Mouse (Mus musculus): ENCODE results near the gene Snap25. TPM values are rescaled to one million over a fixed set of nuclear protein-coding genes. Genes with fewer than 3 reads are reported as not detected.

The Snap25 gene
- polyA plus RNA-seq (2012; rRNA removed) = 1.6 and 2.3 TPM in 2 replicates

DNA sequence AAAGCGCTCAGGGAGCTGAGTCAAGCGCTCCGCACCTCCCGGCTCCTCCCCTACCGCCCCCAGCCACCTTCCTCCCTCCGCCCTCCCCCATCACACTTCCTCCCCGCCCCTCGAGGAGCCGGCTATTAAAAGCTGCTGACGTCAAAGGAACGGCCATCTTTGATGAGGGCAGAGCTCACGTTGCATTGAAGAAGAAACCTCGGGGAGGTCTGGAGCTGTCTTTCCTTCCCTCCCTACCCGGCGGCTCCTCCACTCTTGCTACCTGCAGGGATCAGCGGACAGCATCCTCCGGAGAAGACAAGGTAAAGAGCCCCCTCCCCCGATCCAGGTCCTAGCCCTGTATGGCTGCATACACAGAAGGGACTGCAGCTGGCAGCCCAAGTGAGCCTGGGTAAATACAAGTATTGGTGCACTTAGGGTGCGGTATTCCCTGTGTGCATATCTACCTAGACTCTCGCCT is at the start of gene Snap25:
Gene Snap25 (plus strand): TSS at position 155 of the 460 bp plus-strand sequence.
- no peak for DNase-seq (ENCODE audit: low spot score)

DNA sequence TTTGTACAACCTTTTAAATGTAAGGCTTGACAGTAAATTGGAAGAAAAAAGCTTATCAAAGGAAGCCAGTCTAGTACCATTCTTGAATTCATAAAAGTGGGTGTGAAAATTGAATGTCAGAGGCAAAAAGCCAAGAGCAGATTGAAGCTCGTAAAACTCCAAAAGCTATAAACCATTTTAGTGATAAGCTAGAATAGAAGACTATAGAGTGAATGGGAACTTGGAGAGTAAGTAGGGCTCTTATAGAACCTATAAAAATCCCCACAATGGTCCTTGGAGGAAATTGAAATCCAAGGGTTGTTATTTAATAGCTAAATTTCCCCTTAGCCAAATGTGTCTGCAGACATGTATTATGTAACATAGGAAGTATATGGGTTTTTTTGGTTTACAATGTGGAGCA is 46.3 kb upstream of the Snap25 start:
- no peak for DNase-seq (ENCODE audit: low spot score)

DNA sequence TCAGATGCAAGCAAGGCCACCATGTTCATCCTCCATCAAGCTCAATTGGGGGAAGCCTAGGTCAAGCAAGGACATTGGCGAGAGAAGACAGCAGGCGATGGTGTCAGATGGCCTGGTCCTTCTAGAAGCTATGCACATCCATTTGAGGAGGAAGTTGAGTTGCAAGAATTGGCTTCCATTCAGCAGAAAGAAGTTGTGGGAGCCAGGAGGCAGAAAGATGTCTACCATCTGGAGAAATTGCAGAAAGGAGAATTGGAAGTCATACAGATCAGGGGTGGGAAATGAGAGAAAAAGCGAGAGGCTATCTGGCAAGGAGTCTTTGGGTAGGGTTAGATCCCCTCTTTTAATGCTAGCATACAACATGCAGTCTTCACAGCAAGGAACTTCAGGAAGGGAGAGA is 44.1 kb upstream of the Snap25 start:
- DNase-seq (ENCODE audit: low spot score) = no peak

DNA sequence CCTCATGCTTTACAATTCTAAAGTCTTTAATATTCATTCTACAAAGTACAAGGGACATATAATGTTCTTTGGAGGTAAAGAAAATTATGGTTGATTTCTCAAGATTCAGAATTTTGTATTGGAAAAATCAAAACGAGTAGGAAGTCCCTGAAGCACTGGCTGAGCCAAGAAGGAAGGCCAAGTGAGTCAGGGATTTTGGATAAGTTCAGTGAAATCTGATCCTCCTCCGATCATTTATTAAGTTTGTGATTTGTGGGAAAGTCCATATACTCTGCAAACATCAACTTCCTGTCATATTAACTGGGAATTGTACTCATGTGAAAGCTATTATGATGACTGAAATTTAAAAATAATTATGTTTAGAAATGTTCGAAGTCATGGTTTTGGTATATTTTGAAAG is 43.6 kb upstream of the Snap25 start:
- DNase-seq (ENCODE audit: low spot score) = no peak

DNA sequence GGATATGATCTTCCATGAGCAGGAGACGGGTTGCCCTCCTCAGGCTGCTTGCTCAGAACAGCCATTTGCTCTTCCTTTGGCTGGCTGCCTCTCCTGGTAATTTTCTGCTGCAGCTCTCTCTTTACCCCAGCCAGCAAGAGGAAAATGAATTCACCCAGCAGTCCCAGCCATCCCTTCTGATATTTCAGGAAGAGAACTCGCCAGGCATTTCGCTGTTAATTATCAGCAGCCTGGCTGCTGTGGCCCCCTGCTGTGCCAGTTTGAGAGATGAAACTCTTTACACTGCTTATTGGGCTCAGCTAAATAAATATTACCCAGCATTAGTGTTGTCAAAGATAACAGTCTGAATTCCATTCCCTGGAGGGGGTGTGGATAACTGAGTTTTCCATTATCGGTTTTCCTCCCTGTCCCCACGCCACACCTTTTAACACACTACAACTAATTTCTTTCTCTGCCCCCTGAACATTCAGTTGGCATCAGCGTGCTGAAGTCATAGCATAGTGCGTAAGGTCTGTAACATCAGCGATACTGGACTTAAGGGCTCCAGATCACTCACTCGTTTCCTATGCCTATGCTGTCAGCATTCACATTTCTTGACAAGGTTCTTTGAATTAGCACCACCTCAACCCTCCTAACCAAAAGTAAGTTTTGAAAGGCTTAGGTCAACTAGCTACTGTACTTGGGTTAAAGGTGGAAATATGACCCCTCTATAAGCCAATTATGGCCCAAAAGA is 42.5 kb upstream of the Snap25 start:
- DNase-seq (ENCODE audit: low spot score) = no peak

DNA sequence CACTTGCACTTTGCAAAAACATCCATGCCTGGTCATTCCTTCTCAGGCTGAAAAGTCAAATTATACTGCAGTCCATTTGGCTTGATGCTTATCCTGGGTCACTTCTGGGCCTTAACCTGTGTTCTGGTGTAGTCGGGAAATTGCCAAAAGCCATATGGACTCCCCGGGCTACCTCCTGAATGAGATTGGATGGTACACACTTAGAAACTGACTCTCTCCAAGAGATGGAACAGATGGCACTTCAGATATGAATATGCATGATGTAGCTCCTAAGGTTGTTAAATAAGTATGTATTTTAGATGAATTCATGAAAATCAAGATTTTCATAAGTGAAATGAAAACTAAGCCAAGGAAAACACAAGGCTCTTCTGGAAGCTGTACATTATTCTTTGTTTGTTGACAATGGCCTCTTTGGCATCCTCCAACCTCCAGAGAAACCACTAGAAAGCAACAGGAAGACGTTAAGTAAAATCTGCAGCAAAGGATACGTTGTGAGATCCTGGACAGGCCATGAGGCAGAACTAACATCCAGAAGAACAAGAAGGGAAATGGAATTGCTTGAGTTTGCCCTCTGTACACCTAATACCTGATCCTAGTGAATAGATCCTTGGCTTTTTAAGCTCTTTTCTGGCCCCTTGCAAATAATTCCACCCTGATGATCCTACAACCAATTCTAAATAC is 39.0 kb upstream of the Snap25 start:
- DNase-seq (ENCODE audit: low spot score) = no peak

DNA sequence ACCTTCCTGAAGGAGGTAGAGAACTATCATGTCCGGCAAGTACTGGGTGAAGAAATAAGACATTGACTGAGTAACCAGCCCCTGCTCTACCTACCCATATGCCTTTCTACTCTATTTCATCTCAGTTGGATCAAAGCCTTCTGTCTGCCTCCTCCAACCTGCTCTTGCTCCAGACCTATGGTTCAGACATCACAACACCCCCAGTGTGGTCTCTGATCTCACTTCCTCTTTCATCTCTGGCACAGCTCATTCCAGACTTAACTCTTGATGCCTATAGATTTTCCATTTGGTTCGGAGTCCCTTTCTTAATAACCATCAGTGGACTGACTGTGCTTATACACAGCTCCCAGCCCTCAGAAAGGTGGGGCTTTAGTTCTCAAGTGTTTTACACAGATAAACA is 37.1 kb upstream of the Snap25 start:
- DNase-seq (ENCODE audit: low spot score) = no peak

DNA sequence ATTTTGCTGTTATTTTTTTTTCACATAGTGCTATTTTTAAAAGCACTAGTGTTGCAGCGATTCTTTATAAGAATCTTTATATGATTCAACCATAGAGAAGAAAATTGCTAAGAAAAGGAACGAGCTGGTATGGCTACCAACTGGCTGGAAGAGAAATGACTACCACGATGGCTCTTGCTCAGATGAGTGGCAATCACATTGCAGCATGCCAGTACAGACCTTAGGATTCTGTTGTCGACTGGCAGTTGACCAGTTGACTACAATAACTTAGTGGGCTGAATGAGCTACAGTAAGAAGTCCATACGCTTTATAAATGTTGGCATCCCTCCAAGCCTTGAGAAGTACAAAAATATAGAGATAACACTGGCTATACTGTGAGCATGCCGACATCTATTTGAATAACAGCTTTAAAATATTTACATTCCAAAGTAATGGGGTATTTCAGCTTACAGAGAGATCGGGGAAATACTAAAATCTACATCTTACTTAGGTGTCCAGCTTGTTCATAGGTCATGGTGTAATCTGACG is 36.3 kb upstream of the Snap25 start:
- DNase-seq (ENCODE audit: low spot score) = no peak

DNA sequence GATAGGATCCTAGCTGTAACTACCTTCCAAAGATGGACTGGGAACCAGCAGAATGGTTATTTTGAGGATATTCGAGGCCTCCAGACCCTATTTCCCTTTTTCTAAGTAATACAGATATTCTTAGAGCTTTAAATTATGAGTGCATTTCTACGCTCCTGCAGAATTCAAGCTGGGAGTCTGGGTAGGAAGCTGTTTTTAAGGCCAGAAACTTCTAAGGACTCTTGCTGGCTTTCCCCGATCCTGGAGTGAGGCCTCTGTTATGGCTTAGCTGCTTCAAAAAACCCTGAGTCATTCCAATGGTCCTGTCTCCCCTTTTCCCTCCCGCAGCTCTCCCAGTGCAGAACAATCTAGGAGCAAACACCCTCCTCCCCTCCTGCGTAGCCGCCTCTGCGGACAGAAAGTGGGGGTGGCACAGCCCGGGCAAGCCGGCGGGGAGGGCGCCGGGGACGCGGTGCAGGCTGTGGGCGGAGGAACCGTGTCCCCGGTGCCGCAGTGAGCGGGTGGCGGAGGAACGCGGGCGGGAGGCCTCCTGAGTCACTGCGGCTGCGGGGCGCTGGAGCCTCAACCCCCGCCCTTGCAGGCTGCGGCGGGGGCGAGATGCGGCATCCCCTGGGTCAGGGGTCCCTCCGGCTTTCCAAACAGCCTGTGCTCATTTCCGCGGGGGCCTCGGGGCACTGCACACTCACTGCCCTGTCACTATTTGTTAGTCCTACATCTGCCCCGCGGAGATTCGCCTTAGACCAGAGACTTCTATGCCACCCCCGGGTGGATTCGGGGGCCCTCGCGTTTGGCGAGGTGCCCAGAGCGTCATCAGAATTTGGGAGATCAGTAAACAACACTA is 34.7 kb upstream of the Snap25 start:
- DNase-seq (ENCODE audit: low spot score) = peak; percentile 87

DNA sequence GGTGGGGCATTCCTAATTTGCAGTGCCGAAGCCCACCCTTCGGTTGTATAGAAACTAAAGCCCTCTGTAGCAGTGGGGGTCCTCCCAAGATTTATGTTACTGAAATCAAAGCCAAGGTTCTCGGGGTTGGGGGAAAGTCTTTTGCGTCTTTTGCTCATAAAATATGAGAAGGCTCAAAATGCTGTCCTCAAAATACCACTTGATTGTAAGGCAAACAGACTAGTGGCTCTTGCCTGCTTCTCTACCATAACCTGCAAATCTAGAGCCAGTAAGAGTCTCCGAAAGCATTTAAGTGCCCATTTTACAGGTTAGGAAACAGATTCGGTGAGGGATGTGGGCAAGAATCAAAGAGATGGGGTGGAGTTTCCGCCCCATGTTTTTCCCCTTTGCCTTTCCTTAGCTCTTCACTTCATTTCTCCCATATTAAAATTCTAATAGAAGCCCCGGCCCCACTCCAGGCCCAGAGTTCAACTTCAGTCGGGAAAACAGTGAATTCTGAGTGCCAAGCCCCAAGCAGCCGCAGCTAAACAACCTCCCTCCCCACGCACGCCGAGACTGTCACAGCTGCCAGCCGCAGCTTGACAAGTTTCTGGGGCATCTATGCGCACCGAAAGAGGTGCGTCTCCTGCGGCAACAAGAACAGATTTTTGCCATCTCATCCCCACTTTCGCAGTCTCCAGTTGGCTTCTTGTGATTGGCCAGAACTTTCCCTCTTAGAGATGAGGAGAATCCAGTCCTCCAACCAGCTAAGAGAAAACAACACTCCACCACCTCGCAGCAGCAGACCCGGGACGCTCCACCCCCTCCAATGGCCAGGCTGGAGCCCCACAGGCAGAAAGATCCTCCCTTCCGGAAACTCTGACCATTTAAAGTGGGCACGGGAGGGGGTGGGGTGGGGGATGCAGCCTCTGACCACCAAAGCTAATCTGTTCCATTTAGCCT is 33.7 kb upstream of the Snap25 start:
- DNase-seq (ENCODE audit: low spot score) = peak; percentile 46

DNA sequence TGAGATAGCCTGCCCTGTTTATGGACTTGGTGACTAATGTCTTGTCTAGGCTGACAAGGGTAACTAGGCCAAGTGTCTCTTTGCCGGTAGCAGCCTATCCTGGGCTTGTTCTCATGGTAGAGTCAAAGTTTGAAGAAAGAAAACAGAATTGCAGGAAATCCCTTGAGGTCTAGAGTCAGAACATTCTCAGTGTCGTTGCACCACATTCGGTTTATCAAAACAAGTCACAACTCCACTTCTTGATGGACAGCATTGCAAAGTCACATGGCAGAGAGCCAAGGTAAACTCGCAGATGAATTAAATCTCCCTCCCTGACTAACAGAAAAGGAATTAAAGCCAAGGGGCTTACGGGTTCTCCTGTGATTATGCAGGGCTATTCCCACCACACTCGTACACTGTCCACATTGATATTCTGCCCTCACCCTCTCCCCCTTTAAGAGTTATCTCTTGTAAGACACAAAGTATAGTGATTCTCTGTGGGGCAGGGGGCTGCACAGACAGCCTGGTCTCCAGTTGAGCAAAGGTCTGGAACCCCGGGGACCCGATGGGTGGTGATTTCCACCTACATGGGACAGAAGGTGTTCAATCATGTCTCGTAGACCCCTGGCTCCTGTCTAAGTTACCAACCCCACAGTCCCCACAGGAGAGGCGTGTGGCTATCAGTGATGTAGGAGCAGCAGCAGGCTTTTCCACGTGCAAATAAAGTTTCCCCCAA is 30.9 kb upstream of the Snap25 start:
- DNase-seq (ENCODE audit: low spot score) = no peak

DNA sequence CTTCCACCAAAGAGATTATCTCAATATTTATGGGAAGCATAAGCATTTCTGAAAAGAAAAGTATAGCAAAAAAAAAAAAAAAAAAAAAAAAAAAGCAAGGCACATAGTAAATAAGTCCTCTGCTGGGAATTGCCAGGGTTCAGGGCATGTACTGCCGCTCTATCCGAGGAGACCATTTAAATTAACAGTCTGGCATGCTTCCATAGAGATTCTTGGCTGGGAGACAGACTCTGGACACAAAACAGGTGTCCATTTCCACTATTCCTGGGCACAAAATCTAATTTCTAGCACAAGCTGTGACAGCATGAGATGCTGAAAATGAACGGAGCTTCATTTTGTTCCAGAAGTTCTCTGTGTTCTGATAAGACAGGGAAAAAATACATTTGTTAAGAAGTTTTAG is 27.1 kb upstream of the Snap25 start:
- no peak for DNase-seq (ENCODE audit: low spot score)

DNA sequence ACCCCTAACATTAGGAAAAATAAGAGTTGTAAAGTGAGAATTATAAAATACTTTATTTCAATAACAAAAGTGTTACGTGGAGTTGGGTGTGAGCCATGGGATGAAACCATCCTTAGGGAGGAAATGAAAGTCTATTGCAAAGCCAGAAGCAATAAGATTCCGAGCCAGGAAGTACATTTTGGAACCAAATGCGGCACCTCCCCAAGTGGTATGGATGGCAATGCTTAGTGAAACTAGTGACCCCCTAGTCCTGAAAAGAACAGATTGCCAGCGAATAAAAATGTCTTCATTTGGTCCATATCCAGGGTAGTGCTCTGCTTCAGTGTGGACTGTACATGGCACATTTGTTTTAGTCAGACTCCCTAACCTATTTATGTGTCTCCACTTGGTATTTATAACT is 25.9 kb upstream of the Snap25 start:
- no peak for DNase-seq (ENCODE audit: low spot score)

DNA sequence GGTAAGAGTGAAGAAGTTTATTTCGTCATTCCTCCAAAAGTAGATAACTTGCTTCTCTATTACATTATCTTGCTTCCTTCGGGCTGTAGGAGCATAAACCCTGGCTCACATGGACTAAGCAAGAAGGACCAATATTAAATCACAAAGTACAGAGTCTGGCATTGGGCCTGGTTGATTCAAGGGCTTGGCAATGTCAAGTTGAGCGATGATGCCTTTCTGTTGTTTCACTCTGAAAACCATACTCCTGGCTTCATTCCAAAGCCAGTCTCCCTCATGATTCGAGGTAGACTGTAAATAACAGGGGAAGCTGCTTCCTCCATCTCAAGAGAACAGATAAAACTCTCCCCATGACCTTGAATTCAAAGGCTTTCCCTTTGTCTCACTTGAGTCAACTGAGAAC is 23.8 kb upstream of the Snap25 start:
- DNase-seq (ENCODE audit: low spot score) = no peak

DNA sequence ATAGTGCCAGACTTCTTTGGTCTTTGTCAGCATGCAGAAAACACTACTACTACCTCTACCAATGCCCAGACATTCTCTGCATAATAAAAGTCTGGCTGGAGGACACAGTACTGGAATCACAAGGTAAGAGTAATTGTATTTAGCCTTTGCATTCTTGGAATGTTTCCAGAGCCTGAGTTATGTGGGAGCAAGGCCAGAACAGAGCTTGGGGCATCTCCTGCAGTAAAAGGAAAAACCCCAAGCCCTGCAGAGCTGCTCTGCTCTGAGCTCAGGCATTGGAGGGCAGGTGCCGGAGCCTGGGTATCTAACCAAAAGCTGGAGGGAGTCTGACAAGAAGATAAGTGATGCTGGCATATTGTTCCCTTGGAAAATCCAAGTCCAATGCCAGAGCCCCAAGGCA is 21.6 kb upstream of the Snap25 start:
- DNase-seq (ENCODE audit: low spot score) = no peak

DNA sequence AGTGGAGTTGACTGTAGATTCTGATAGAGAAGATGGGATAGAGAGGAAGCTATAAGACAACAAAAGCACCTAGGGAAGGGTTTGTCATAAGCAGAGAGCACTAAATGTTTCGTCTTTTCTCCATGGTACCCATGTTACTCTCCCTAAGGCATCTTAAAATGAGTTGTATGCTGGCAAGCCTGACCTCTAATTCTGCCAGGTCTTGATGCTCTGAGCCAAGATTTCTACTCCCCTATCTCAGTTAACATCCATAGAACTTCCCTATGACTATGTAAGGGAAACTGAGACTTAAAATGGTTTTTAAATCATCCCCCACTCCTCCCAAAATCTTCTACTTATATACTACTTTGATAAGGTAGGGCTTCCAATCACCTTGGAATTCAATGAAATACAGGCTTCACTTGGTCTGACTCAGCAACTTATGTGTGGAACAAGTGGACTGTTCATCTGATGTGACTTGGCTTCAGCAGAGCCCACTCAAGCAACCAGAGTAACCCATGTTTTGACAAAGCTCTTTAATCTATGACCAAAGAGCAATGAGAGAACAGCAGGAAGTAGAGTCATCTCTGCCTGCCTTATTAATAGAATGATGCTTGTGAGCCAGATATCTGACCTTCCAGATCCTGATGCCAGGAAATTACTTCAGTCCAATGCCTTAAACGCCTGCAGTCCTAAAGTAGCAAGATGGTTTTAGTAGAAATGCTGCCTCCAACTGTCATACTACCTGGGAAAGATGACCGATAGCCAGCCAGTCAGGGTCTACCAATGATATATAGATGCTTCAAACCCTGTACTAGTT is 13.6 kb upstream of the Snap25 start:
- no peak for DNase-seq (ENCODE audit: low spot score)

DNA sequence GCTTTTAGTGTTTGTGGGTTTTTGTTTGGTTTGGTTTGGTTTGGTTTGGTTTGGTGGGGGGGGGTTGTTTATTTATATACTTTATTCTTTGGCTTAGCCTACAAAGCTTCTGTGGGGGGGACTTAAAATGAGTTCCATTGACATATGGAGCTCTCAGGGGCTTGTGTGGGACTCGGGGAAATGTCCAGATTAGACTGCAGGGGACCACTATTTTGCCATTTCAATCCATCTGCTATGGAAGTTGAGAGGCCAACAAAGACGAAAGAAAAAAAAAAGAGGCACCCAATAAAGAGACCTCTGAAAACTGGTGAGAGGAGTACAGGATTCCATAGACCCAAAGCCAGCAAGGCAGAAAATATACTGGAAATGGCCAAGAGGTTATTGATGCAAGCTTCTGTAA is 9.9 kb upstream of the Snap25 start:
- no peak for DNase-seq (ENCODE audit: low spot score)

DNA sequence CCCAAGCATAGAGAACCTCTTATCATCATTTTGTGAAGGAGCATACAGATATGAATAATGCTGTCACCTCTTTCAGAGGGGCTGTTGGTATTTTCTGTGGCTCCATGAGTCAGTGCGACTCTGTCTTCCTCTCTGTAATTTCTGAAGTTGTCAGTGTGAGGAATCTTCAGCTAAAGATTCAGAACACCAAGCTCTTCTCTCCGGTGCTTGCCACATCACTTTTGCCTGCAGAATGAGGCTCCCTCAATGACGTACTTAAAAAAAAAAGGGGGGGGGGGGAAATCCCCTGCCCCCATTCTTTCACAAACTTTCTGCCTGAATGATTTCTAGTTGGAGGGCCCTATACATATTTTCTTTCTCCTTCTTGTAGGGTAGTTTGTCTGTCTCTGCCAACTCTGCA is 2.1 kb upstream of the Snap25 start:
- no peak for DNase-seq (ENCODE audit: low spot score)

DNA sequence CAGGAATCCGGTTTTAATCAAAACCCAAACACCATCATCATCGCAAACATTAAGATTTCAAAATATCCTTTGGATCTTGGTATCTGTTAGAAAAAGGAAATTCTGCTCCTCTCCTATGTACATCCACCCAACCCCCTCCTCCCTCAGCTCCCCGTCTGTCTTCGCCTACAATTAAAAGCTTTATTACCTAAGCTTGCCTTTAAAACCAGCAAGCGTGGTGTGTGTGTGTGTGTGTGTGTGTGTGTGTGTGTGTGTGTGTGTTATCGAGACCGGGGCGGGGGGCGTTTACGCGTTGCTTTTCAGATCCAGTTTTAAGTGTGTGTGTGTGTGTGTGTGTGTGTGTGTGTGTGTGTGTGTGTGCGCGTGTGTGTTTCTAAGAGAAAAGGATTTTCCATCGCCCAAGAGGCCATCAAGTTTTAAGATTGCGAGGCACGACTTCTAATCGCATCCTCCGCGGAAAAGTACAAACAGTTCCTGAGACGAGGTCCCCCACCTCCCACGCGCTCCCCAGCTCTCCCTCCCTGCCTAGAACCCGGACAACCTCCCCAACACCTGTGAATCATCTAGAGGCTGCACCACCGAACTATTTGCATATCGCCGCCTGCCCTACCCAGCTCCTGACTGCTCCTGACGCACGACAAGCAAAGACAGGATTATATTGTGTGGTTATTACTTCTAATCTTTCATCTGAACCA is 1.4 kb upstream of the Snap25 start:
- no peak for DNase-seq (ENCODE audit: low spot score)

Measured in urinary bladder, adult 2 months (tissue).